Mouse (Mus musculus): ENCODE data around the gene Fkbp6. TPM values are rescaled to one million over a fixed set of nuclear protein-coding genes. Genes with fewer than 3 reads are reported as not detected.
A peak's percentile ranks its signal among the peaks of the same experiment; 100 is the strongest.

The Fkbp6 gene
- total RNA-seq, 2 experiments from 2014 or later, result not detected

GRCm38 (mm10) chr5:135286185-135286584 is 63.7 kb downstream of the Fkbp6 start:
- peak; percentile 66 to 75 for DNase-seq
- intact Hi-C loops (cut with DNase I), result loop anchor here (1.0 to 10.0 kb wide), 2 partner anchors 50 to 271 kb away; no protein-coding TSS in a partner anchor

- intact Hi-C loops (cut with DNase I), result loop anchor here (10.0 kb wide), 1 partner anchor 270 kb away; no protein-coding TSS in a partner anchor
- DNase-seq, result no peak
These were observed 64.6 kb downstream of the Fkbp6 start for GRCm38 (mm10) chr5:135285211-135285610.

DNA sequence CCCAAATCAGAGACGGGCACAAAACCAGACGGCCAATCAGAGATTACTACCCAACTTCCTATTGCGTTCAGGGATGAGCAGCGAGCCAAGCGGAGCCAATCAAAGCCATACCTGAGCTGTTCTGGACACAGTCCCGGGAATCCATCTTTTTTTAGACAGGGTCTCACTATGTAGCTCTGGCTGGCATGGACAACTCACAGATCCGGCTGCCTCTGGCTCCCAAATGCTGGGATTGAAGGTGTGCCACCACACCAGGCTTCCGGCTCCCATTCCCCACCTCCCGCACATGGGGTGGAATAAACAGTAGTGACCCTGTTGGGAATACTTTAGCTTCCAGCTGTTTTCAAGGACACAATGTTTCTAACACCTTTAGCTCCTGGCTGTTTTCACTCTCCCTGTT is 69.6 kb downstream of the Fkbp6 start:
- no peak for DNase-seq
- intact Hi-C loops (cut with DNase I), result loop anchor here (10.0 kb wide), 1 partner anchor 265 kb away; no protein-coding TSS in a partner anchor

- intact Hi-C loops (cut with DNase I), result no loop called here
These were observed 73.2 kb downstream of the Fkbp6 start for GRCm38 (mm10) chr5:135276597-135276996.

GRCm38 (mm10) chr5:135274663-135275396 is 75.0 kb downstream of the Fkbp6 start:
- DNase-seq, result no peak
- intact Hi-C loops (cut with DNase I), result no loop called here

More at GRCm38 (mm10) chr5:135276597-135276996, 73.2 kb downstream of the Fkbp6 start:
- no peak for DNase-seq

- intact Hi-C loops (cut with DNase I), result no loop called here
- peak in 1 of 2 experiments; percentile 27 for DNase-seq
These were observed 78.2 kb downstream of the Fkbp6 start for GRCm38 (mm10) chr5:135271563-135272165.

DNA sequence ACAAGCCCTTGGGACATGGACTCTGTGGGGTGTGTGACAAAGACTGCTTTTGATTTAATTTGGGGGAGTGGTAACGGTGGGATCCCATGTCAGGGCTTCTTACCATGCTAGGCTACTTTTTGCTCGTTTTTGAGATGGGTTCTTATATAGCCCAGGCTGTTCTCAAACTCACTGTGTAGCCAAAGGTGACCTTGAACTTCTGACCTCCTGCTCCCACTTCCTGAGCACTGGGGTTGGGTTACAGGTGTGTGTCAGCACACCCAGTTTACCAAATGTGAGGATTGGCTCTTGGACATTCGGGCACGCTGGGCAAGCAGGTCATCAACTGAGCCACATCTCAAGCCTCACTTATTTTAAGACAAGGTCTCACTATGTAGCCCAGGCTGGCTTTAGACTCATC is 79.5 kb downstream of the Fkbp6 start:
- intact Hi-C loops (cut with DNase I), result no loop called here
- no peak for DNase-seq

DNA sequence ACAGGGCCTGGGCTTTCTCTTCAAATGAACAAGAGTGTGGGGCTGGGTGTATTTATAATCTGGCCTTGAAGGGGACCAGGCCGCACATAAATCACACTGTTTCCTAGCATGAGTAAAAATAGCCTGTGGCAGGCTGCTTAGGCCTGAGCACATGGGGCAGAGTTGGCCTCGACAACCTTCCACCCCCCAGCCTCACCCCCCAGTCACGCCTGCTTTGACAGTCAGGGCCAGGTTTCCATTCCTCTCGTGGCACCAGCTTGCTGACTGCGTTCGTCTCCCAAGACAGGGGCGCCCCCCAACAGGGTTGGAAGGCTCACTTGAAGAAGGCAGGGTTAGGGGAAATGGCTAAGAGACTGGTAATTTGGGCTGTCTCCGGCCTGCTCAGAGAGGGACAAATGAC is 80.4 kb downstream of the Fkbp6 start:
- no peak for DNase-seq
- intact Hi-C loops (cut with DNase I), result no loop called here

DNA sequence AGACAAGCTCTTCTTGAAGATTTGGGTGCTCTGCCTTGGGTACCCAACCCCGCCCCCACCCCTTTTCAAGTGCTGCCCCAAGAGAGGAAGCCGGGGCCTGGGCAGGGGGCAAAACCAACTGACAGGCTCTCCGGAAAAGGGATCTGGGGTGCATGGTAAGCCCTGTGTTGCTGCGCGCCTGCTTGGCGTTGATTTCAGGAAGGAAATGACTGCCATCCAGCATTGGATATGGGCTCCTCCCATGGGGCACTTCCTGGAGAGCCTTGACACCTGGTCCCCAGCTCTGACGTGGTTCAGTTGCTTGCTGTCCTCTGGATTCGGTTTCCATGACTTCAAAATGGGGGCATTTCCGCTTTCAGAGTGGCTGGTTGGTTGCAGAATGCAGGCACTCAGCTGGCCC is 85.3 kb downstream of the Fkbp6 start:
- no peak for DNase-seq
- intact Hi-C loops (cut with DNase I), result no loop called here

GRCm38 (mm10) chr5:135263866-135264503 is 85.9 kb downstream of the Fkbp6 start:
- intact Hi-C loops (cut with DNase I), result no loop called here
- DNase-seq, result no peak

GRCm38 (mm10) chr5:135258280-135259150 is 91.3 kb downstream of the Fkbp6 start:
- no peak for DNase-seq
- intact Hi-C loops (cut with DNase I), result no loop called here

DNA sequence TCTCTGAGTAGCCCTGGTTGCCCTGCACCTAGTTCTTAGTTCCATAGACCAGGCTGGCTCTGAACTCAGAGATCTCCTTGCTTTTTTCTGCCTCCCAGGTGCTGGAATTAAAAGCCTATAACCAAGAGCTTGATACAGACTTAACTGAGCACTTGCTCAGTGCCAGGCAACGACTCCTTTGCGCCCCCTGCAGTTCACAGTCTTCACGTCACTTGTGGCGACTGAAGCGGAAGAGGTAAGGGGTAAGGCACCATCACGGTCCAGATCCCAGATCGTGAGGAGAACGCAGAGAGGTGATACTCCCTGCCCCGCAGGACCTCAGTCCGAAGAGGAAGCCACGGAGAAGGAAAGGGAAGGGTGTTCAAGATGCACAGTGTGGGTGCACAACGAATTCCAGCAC is 92.3 kb downstream of the Fkbp6 start:
- no peak for DNase-seq
- intact Hi-C loops (cut with DNase I), result no loop called here

DNA sequence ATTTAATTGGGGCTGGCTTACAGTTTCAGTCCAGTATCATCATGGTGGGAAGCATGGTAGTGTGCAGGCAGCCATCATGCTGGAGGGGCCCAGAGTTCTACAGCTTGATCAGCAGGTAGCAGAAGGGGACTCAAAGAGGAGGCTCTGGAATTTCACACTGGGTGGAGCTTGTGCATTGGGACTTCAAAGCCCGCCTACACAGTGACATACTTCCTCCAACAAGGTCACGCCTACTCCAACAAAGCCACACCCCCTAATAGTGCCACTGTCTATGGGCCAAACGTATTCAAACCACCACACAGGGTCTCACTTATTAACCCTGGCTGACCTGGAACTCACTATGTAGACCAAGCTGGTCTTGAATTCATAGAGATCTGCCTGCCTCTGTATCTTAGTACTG is 93.7 kb downstream of the Fkbp6 start:
- intact Hi-C loops (cut with DNase I), result no loop called here
- no peak for DNase-seq

- intact Hi-C loops (cut with DNase I), result no loop called here
- DNase-seq, result no peak
These were observed 96.0 kb downstream of the Fkbp6 start for GRCm38 (mm10) chr5:135253741-135254401.

DNA sequence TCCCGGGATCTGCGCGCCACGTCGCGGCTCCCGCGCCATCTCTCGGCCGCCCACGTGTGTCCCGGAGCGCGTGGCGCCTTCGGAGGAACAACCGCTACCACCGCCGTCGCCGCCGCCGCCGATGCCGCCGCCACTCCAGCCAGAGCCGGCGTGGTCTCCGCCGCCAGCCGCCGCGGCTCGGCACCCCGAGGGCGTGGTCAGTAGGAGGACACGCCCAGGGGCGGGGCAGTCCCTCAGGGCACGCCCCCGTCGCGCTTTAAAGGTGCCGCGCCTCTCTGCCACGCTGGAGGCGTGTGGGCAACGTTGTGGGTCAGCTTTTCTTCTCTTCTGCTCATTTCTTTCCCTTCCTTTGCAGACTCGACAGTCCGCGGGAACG is 98.8 kb downstream of the Fkbp6 start, which contains the start of gene Fzd9:
TSS of gene Fzd9 (minus strand) at position 152 of the 376 bp plus-strand sequence.
- DNase-seq, result peak; percentile 71 to 82
- intact Hi-C loops (cut with DNase I), result no loop called here

DNA sequence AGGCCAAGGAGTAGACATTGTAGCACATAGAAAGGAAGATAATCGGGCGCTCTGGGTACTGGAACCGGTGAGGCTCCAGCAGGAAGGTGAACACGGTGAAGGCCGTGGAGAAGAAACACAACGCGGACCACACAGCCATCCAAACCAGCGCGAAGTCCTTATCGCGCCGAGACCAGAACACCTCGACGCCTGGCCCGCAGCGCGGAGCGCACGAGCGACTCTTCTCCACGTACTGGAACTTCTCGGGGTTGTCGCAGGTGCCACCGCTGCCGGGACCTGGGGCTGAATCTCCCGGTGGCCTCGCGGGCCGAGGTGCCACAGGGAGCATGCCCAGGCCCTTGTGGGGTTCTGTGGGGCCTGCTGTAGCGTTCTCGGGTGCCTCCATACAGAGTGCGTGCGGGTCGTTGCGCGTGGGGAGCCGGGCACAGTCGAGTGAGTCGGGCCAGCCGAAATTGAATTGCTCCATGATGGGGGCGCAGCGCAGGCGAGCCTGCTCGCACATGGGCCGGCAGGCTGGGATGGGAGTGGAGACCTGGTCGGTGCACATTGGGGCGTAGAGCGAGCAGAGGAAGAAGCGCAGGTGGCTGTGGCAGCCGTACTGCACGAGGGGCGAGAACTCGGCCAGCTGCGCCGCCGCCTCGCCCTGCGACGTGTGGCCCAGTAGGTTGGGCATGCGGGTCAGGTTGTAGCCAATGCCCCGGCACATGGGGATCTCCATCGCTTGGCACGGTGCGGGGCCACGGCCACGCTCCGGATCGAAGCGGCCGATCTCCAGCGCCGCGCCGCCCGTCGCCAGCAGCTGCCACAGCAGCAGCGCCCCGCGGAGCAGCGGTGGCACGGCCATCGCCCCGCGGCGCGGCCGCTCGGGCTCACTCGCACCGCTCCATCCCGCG is 99.4 kb downstream of the Fkbp6 start:
- DNase-seq, result no peak
- intact Hi-C loops (cut with DNase I), result no loop called here

DNA sequence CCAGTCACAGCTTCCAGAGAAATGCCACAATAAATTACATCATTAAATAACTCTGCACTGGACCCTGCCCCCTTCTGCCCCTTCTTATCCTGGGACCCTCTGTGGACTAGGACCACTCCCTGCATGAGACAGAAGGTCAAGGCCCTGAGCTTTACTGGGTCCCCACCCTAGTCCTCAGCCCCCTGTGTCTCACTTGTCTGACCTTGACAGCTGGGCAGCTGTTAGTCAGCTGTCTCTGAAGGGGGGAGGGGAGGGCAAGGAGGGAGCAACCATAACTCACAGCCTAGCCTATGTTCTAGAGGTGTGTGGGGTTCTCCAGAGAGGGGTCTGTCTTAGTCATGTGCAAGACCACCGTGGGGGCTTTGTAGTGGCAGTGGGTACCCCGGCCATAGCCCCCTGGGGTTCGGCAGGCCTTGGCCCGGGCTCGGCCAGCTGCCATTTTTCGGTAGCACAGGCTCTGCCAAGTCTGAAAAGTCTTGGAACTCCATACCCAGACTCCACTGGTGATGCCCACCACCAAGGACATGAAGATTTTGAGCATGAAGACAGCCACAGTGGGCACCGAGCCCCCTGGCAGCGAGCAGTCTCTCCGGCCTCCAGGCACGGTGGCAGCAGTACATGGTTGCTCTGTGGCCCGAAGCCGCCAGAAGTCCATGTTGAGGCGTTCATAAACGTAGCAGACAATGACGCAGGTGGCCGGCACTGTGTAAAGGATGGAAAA is 100.7 kb downstream of the Fkbp6 start:
- DNase-seq, result no peak
- intact Hi-C loops (cut with DNase I), result no loop called here

DNA sequence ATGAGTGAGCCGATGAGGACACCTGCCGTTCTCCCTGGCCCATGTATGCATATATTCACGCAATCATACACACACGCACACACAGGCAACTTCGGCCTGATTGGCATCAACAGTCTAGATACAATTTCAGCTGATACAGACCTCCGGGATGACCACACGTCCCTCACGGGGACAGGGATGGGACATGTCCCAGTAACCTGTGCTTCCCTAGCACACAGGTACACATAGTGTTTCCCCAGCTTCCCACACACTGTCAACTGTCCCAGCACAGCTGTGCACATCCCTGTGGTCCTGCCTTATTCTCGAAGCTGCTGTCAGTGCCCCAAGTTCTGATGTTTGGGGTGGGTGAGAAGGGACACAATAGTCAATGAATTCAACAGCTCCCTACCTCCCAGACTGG is 102.5 kb downstream of the Fkbp6 start:
- DNase-seq, result no peak
- intact Hi-C loops (cut with DNase I), result no loop called here

Measured in gastrocnemius, postnatal 36 days (tissue).